Mouse (Mus musculus): ENCODE results near the gene Frmpd4.

- TF ChIP-seq CTCF (IDR thresholded peaks at IDR 0.05; ENCODE audit: low read depth), result no peak
- TF ChIP-seq EP300 (IDR thresholded peaks at IDR 0.05; ENCODE audit: low read depth), result no peak
Measured at GRCm38 (mm10) chrX:167597639-167598217, 979.3 kb downstream of the Frmpd4 start.
